Mouse (Mus musculus): ENCODE measurements around the gene Arpc4. TPM values are rescaled to one million over a fixed set of nuclear protein-coding genes. Genes with fewer than 3 reads are reported as not detected.

Gene Arpc4
- polyA plus RNA-seq, 1 experiment from 2014 or later: 232 TPM

DNA sequence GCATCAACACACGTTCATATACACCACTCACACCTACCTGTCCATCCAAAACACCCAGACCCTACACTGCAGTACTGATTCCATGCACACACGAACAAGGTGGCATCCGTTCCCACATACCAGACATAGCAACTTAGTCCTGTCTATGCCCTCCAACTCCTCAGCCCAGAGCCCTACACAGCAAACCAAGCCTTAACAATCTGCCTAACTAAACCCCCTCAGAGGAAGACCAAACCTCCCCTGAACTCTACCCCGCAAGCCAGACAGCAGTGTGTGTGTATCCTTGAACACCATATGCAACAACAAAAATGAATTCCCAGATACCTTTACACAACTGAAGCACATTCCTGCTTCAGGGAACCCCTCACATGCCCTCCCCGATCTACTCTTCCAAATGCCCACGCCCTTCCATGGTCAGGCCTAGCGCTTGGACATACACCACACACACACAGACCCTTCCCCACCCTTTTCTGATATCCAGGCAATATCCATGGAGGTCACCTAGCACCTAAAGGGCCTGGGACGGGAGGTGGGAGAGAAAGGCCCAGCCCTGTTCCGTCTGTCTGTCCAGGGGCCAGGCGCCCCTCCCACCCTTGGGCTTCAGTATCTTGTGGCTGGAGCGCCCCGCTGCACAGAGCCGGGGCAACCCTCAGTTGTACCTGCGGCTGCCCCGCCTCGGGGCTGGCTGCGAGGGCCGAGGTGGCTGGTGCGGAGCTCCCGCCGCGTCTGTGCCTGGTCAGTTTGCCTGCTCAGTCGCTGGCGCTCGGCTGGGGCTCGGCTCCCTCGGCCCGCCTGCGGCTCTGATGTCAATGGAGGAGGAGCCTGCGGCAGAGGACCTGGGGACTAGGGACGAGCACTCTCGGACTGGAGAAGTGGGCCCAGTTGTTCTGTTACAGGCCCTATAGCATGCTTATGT lies 34.5 kb upstream of the Arpc4 start, which contains the start of gene Camk1:
TSS of gene Camk1 (minus strand) at position 808 of the 916 bp plus-strand sequence.
- Histone ChIP-seq H3K4me2 (peak within 1 kb of the TSS; percentile 80), H3K4me1 (replicated peaks) (peaks cover 30% of the 10 kb centered on the region), H3K27ac (peak within 1 kb of the TSS; percentile 82), H3K9ac (peak within 1 kb of the TSS; percentile 82), H3K4me3 (peak within 1 kb of the TSS; percentile 73), H3K27me3 (no peaks in the 10 kb centered on the region), H3K36me3 (peaks cover 18% of the 10 kb centered on the region; the same call in 1 of the 2 replicates), H3K9me3 (replicated peaks) (no peaks in the 10 kb centered on the region)
- WGBS: 9% methylated on average over 32 of the region's 32 CpGs
- ATAC-seq (replicated peaks; ENCODE audit: insufficient number of reproducible peaks, insufficient read depth, low FRiP score, low read depth): peak; percentile 86

DNA sequence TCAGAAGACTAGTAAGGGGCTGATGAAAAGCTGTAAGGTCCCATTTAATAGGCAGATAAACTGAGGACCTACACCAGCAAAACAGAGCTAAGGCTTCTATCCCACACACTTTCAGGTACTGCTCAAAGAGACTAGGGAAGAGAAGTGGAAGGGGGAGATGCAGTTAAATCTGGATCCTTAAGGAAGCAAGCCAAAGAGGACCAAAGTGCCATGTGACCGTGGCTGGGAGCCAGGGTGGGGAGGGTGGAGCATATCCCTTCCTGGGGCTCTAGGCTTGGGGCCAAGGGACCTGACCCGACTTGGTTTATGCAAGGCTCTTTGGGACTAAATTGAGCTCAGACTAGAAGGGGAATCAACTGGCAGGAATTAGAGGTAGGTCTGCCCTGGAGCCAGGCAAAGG lies 33.6 kb upstream of the Arpc4 start:
- 20% methylated on average over 2 of the region's 2 CpGs for WGBS
- Histone ChIP-seq H3K9me3 (replicated peaks) (no peaks in the 10 kb centered on the region), H3K36me3 (peaks cover 9% of the 10 kb centered on the region; the same call in 1 of the 2 replicates), H3K9ac (no peak overlapping the region), H3K4me3 (peak overlapping the region; percentile 73), H3K27ac (peak overlapping the region; percentile 82), H3K27me3 (no peaks in the 10 kb centered on the region), H3K4me1 (replicated peaks) (peaks cover 30% of the 10 kb centered on the region), H3K4me2 (peak overlapping the region; percentile 80)
- peak; percentile 31; the same call in 1 of the 2 replicates for ATAC-seq (replicated peaks; ENCODE audit: insufficient number of reproducible peaks, insufficient read depth, low FRiP score, low read depth)

GRCm38 (mm10) chr6:113346897-113347296 lies 31.0 kb upstream of the Arpc4 start:
- no peaks in the 10 kb centered on the region for H3K36me3 ChIP-seq
- H3K9me3 ChIP-seq (replicated peaks): no peaks in the 10 kb centered on the region
- no peak overlapping the region for H3K4me3 ChIP-seq
- WGBS: 75% methylated on average over 4 of the region's 4 CpGs
- no peak overlapping the region for H3K27ac ChIP-seq
- no peaks in the 10 kb centered on the region for H3K27me3 ChIP-seq
- H3K4me2 ChIP-seq: no peak overlapping the region
- no peak overlapping the region for H3K9ac ChIP-seq
- peaks cover 25% of the 10 kb centered on the region for H3K4me1 ChIP-seq (replicated peaks)
- ATAC-seq (replicated peaks; ENCODE audit: insufficient number of reproducible peaks, insufficient read depth, low FRiP score, low read depth): no peak

GRCm38 (mm10) chr6:113350538-113350937 lies 27.4 kb upstream of the Arpc4 start:
- no peaks in the 10 kb centered on the region for H3K4me1 ChIP-seq (replicated peaks)
- no peak for ATAC-seq (replicated peaks; ENCODE audit: insufficient number of reproducible peaks, insufficient read depth, low FRiP score, low read depth)
- H3K4me2 ChIP-seq: no peak overlapping the region
- H3K9me3 ChIP-seq (replicated peaks): no peaks in the 10 kb centered on the region
- no peak overlapping the region for H3K9ac ChIP-seq
- no peak overlapping the region for H3K4me3 ChIP-seq
- H3K27me3 ChIP-seq: no peaks in the 10 kb centered on the region
- H3K36me3 ChIP-seq: no peaks in the 10 kb centered on the region
- H3K27ac ChIP-seq: no peak overlapping the region

DNA sequence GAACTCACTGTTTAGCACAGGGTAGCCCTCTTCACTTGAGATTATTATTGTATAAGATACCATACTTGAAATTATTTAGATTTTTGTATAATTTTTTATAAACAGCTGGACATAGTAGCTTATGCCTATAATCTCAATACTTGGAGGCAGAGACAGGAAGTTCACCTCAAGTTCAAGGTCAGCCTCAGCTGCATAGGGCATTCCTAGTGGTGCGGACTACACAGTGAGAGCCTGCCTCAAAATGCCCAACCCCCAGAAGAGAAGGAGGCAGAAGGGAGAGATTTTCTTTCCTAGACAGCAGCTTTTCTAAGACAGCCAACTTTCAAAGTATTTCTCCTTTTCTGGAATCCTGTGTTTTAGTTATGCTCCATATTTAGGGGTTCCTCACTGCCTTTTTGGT lies 26.8 kb upstream of the Arpc4 start:
- no peaks in the 10 kb centered on the region for H3K36me3 ChIP-seq
- no peak overlapping the region for H3K27ac ChIP-seq
- no peaks in the 10 kb centered on the region for H3K27me3 ChIP-seq
- H3K4me3 ChIP-seq: no peak overlapping the region
- ATAC-seq (replicated peaks; ENCODE audit: insufficient number of reproducible peaks, insufficient read depth, low FRiP score, low read depth): no peak
- H3K4me1 ChIP-seq (replicated peaks): no peaks in the 10 kb centered on the region
- no peak overlapping the region for H3K9ac ChIP-seq
- WGBS: 53% methylated on average over 1 of the region's 1 CpGs
- H3K9me3 ChIP-seq (replicated peaks): no peaks in the 10 kb centered on the region
- H3K4me2 ChIP-seq: no peak overlapping the region

- no peak overlapping the region for H3K4me3 ChIP-seq
- H3K4me2 ChIP-seq: no peak overlapping the region
- H3K27me3 ChIP-seq: no peaks in the 10 kb centered on the region
- no peak for ATAC-seq (replicated peaks; ENCODE audit: insufficient number of reproducible peaks, insufficient read depth, low FRiP score, low read depth)
- no peaks in the 10 kb centered on the region for H3K4me1 ChIP-seq (replicated peaks)
- H3K27ac ChIP-seq: no peak overlapping the region
- no peaks in the 10 kb centered on the region for H3K9me3 ChIP-seq (replicated peaks)
- H3K9ac ChIP-seq: no peak overlapping the region
- no peaks in the 10 kb centered on the region for H3K36me3 ChIP-seq
- 62% methylated on average over 10 of the region's 10 CpGs for WGBS
These were observed 26.3 kb upstream of the Arpc4 start for GRCm38 (mm10) chr6:113351653-113352052.

DNA sequence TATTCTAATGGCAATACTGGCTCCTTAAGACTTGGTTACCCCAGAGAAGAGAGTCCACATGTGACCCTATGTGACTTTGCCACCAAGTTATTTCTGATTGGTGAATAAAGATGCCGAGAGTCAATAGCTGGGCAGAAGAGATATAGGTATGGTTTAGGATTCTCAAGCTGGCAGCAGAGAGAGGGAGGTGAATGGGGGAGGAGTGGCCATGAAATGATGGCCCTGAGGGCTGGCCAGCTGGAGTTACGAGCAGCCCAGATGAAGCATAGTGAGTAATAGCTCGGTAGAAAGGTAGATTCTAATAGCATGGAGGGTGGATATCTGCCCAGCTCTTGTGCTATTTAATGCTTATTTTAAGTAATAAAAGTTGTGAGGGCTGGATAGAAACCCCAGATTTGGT lies 25.1 kb upstream of the Arpc4 start:
- 75% methylated on average over 3 of the region's 3 CpGs for WGBS
- H3K9me3 ChIP-seq (replicated peaks): no peaks in the 10 kb centered on the region

DNA sequence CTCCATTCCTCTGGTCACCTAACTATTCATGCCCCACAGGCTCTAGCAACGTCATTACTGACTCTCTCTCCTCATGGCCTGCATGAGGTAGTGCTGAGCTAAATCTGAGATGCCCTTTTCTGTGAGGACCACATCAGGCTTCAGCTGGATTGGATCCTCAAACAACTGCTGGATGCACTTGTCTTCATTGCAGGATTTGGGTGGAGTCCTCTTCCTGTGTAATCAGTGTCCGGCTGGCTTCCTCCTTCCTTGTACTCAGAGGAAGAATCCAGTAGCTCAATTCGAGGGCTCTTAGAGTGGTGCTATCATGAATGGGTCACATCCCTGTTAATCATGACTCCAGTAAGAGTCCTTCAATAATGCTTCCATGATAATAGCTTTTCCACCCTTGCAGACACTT lies 24.2 kb upstream of the Arpc4 start:
- Histone ChIP-seq H3K9me3 (replicated peaks) (no peaks in the 10 kb centered on the region), H3K4me3 (no peak overlapping the region), H3K4me2 (no peak overlapping the region), H3K9ac (no peak overlapping the region), H3K27ac (no peak overlapping the region), H3K27me3 (no peaks in the 10 kb centered on the region), H3K4me1 (replicated peaks) (no peaks in the 10 kb centered on the region), H3K36me3 (no peaks in the 10 kb centered on the region)
- 63% methylated on average over 3 of the region's 3 CpGs for WGBS
- no peak for ATAC-seq (replicated peaks; ENCODE audit: insufficient number of reproducible peaks, insufficient read depth, low FRiP score, low read depth)

More for the DNA sequence above, 25.1 kb upstream of the Arpc4 start:
- ATAC-seq (replicated peaks; ENCODE audit: insufficient number of reproducible peaks, insufficient read depth, low FRiP score, low read depth): no peak
- Histone ChIP-seq H3K27ac (no peak overlapping the region), H3K9ac (no peak overlapping the region), H3K4me3 (no peak overlapping the region), H3K4me2 (no peak overlapping the region), H3K36me3 (no peaks in the 10 kb centered on the region), H3K27me3 (no peaks in the 10 kb centered on the region), H3K4me1 (replicated peaks) (no peaks in the 10 kb centered on the region)

DNA sequence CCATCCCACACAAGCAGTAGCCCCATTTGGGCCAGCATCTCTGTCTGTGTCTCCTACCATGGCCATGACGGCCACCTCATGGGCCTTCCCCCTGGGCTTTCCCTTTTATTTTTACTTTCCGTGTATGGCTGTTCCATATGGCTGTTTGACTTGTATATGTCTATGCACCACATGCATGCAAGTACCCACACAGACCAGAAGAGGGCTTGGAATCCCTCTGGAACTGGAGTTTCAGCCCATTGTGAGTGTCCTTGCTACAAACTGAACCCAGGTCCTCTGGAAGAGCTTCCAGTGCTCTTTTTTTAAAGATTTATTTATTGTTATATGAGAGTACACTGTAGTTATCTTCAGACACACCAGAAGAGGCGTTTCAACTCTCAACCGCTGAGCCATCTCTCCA lies 16.4 kb upstream of the Arpc4 start:
- ATAC-seq (replicated peaks; ENCODE audit: insufficient number of reproducible peaks, insufficient read depth, low FRiP score, low read depth): no peak
- no peaks in the 10 kb centered on the region for H3K27me3 ChIP-seq
- H3K4me1 ChIP-seq (replicated peaks): no peaks in the 10 kb centered on the region
- H3K9ac ChIP-seq: no peak overlapping the region
- H3K4me2 ChIP-seq: no peak overlapping the region
- H3K4me3 ChIP-seq: no peak overlapping the region
- no peaks in the 10 kb centered on the region for H3K9me3 ChIP-seq (replicated peaks)
- 70% methylated on average over 4 of the region's 4 CpGs for WGBS
- H3K27ac ChIP-seq: no peak overlapping the region
- peaks cover 3% of the 10 kb centered on the region; the same call in 1 of the 2 replicates for H3K36me3 ChIP-seq

DNA sequence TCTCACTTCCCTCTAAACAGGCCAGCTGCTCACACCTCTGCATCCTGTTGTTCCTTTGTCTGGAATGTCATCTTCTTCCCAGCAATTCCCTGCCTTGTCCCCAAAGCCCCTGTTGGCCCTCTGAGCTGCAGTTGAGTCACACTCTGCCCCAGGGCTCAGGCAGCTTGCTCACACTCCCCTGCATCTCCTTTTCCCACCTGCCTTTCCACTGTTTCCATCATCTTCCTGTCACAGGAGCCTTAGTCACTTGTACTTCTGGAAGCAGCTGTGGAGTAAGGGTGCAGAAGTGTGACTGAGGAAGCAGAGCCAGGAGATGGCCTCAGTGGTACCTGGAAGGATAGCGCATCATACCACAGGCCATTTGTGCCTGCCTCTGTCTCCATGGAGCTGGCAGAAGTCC lies 15.7 kb upstream of the Arpc4 start:
- no peaks in the 10 kb centered on the region for H3K9me3 ChIP-seq (replicated peaks)
- no peaks in the 10 kb centered on the region for H3K27me3 ChIP-seq
- no peak overlapping the region for H3K4me2 ChIP-seq
- H3K27ac ChIP-seq: no peak overlapping the region
- 82% methylated on average over 1 of the region's 1 CpGs for WGBS
- no peak overlapping the region for H3K9ac ChIP-seq
- no peaks in the 10 kb centered on the region for H3K4me1 ChIP-seq (replicated peaks)
- H3K36me3 ChIP-seq: peaks cover 7% of the 10 kb centered on the region; the same call in 1 of the 2 replicates
- no peak for ATAC-seq (replicated peaks; ENCODE audit: insufficient number of reproducible peaks, insufficient read depth, low FRiP score, low read depth)
- no peak overlapping the region for H3K4me3 ChIP-seq

DNA sequence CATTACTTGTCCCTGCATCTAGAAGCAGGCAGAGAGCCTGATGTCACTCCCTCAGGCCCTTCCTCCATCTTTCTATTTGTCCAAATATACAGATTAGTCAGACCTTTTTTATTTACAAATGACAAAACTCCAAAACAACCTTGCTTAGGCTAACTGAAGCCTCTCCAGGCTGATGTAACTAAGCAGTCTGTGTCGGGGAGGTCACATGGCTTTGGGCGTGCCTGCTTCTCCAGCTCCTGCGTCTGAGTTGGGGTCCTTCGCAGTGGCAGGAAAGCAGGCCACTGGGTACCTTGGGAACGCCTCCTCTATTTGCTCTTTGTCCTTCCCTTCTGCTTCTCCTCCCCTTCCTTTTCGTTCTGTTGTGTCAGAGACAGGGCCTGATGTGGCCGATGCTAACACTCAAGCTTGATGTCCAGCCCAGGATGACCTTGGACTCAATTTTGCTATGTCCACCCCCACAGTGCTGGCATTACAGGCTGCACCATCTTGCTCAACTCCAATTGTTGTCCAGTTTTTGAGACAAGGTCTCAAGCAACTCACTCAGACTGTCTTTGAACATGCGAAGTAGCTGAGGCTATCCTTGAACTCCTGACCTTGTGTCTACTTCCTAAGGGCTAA lies 13.3 kb upstream of the Arpc4 start:
- Histone ChIP-seq H3K9ac (no peak overlapping the region), H3K9me3 (replicated peaks) (no peaks in the 10 kb centered on the region), H3K27me3 (no peaks in the 10 kb centered on the region), H3K27ac (no peak overlapping the region), H3K4me1 (replicated peaks) (no peaks in the 10 kb centered on the region), H3K36me3 (peaks cover 25% of the 10 kb centered on the region), H3K4me2 (no peak overlapping the region), H3K4me3 (no peak overlapping the region)
- ATAC-seq (replicated peaks; ENCODE audit: insufficient number of reproducible peaks, insufficient read depth, low FRiP score, low read depth): no peak
- 64% methylated on average over 8 of the region's 8 CpGs for WGBS
